Mouse (Mus musculus) heart, adult 18-20 months (tissue): Measurements from ENCODE around the gene Nedd8. TPM values are rescaled to one million over a fixed set of nuclear protein-coding genes. Genes with fewer than 3 reads are reported as not detected.

Experiments used
- DNase-seq, 2 experiments: peaks; one replicate each; pipeline ENCODE4 v3.0.0; 2021 to 2022; ENCODE audit warnings: mixed read lengths in 1 of 2
- total RNA-seq, 2 experiments: library from RNA; stranded (reverse); gene quantifications; 2 replicates each; pipeline ENCODE4 v1.2.3; 2021

The Nedd8 gene
- total RNA-seq, 2 experiments from 2014 or later, result 250 to 257 TPM

- no peak for DNase-seq
Observed at GRCm38 (mm10) chr14:55614565-55615178, 57.3 kb downstream of the Nedd8 start.

- DNase-seq, result no peak
Observed at GRCm38 (mm10) chr14:55613346-55613745, 58.6 kb downstream of the Nedd8 start.

Other genes starting within 250 kb of the Nedd8 start
- 100 to 1,000 TPM; 127 to 134 TPM for gene Dhrs4, start 193.4 kb downstream of the Nedd8 start, total RNA-seq
- 1 to 10 TPM; 2.5 to 3.4 TPM for gene Carmil3, start 181.5 kb downstream of the Nedd8 start, total RNA-seq
- gene Cpne6, start 161.7 kb downstream of the Nedd8 start, total RNA-seq, result not detected
- not detected for gene Nrl, start 147.1 kb downstream of the Nedd8 start, total RNA-seq
- 1 to 10 TPM; 8.3 to 9.4 TPM for gene Pck2, start 131.9 kb downstream of the Nedd8 start, total RNA-seq
- gene Dcaf11, start 112.1 kb downstream of the Nedd8 start, total RNA-seq, result 100 to 1,000 TPM; 147 to 152 TPM
- not detected for gene A730061H03Rik, start 111.7 kb downstream of the Nedd8 start, total RNA-seq
- gene Fitm1, start 96.5 kb downstream of the Nedd8 start, total RNA-seq, result 100 to 1,000 TPM; 172 to 176 TPM
- gene Psme1, start 94.0 kb downstream of the Nedd8 start, total RNA-seq, result 100 to 1,000 TPM; 276 to 319 TPM
- gene Emc9, start 86.8 kb downstream of the Nedd8 start, total RNA-seq, result 10 to 100 TPM; 66.8 to 70.0 TPM
- gene Psme2, start 81.0 kb downstream of the Nedd8 start, total RNA-seq, result 100 to 1,000 TPM; 142 to 145 TPM
- gene Rnf31, start 80.4 kb downstream of the Nedd8 start, total RNA-seq, result 10 to 100 TPM; 25.4 to 29.9 TPM
- gene Irf9, start 68.6 kb downstream of the Nedd8 start, total RNA-seq, result 10 to 100 TPM in 1 of 2 experiments, 1 to 10 TPM in 1; 8.9 to 11.0 TPM
- under 1 TPM; 0.22 to 0.62 TPM for gene Rec8, start 54.1 kb downstream of the Nedd8 start, total RNA-seq
- gene Ipo4, start 36.2 kb downstream of the Nedd8 start, total RNA-seq, result 10 to 100 TPM; 51.3 to 64.8 TPM
- 1 to 10 TPM; 1.4 to 2.3 TPM for gene Gm49378, start 34.2 kb downstream of the Nedd8 start, total RNA-seq
- gene Tm9sf1, start 28.3 kb downstream of the Nedd8 start, total RNA-seq, result 10 to 100 TPM; 39.7 to 42.3 TPM
- under 1 TPM; 0.42 to 0.54 TPM for gene Tssk4, start 21.9 kb downstream of the Nedd8 start, total RNA-seq
- 10 to 100 TPM; 47.1 to 58.8 TPM for gene Mdp1, start 11.6 kb downstream of the Nedd8 start, total RNA-seq
- gene Gmpr2, start 183 bp downstream of the Nedd8 start, total RNA-seq, result 10 to 100 TPM in 1 of 2 experiments, 1 to 10 TPM in 1; 8.7 to 10.8 TPM
- 10 to 100 TPM; 10.1 to 12.1 TPM for gene Tinf2, start 9.7 kb upstream of the Nedd8 start, total RNA-seq
- gene Tgm1, start 41.8 kb upstream of the Nedd8 start, total RNA-seq, result under 1 TPM; 0.25 to 0.44 TPM
- gene Rabggta, start 50.1 kb upstream of the Nedd8 start, total RNA-seq, result 10 to 100 TPM; 14.8 to 15.8 TPM
- 10 to 100 TPM; 39.8 to 42.6 TPM for gene Dhrs1, start 73.6 kb upstream of the Nedd8 start, total RNA-seq
- gene Nop9, start 73.6 kb upstream of the Nedd8 start, total RNA-seq, result 10 to 100 TPM in 1 of 2 experiments, 1 to 10 TPM in 1; 7.7 to 11.9 TPM
- gene Cideb, start 86.3 kb upstream of the Nedd8 start, total RNA-seq, result 1 to 10 TPM; 2.0 TPM
- gene Ltb4r2, start 89.3 kb upstream of the Nedd8 start, total RNA-seq, result under 1 TPM; 0.21 to 0.25 TPM
- gene Ltb4r1, start 93.8 kb upstream of the Nedd8 start, total RNA-seq, result under 1 TPM; 0.25 to 0.41 TPM
- gene Adcy4, start 112.0 kb upstream of the Nedd8 start, total RNA-seq, result 10 to 100 TPM; 15.7 to 17.3 TPM
- gene Ripk3, start 116.7 kb upstream of the Nedd8 start, total RNA-seq, result 1 to 10 TPM; 1.6 to 2.9 TPM
- 1 to 10 TPM; 2.5 to 4.0 TPM for gene Nfatc4, start 151.0 kb upstream of the Nedd8 start, total RNA-seq
- gene Nynrin, start 181.9 kb upstream of the Nedd8 start, total RNA-seq, result 1 to 10 TPM; 7.2 to 7.4 TPM
- not detected for gene Cbln3, start 212.3 kb upstream of the Nedd8 start, total RNA-seq
- gene Khnyn, start 212.8 kb upstream of the Nedd8 start, total RNA-seq, result 10 to 100 TPM in 1 of 2 experiments, 1 to 10 TPM in 1; 8.6 to 10.0 TPM
- 100 to 1,000 TPM; 119 to 138 TPM for gene Sdr39u1, start 228.2 kb upstream of the Nedd8 start, total RNA-seq